Mouse (Mus musculus): ENCODE measurements at regions not wholly inside any gene's neighbourhood (a gene's known extent, or its start where the extent isn't known, plus 50 kb on each side); places are given as distances from the start of the nearest gene placed in this dataset.

DNA sequence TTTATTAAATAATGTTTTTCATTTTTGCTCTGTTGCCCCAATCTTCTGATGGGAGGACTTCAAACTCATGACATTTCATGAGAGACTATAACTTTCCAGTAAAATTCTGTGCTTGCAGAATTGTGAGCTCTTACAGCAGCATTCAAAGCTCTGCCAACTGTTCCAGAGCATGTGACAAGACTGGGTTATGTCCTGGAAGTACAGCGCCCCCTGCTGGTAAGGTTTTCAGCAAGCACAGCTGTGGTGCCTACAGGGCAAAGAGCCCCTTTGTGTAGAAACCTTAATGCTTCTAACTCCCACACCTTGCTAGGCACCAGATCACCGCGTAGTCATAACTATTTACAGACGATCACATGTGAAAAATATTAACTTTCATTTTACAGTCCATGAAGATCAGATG, 209.4 kb downstream of the Sec23a start:
- DNase-seq (ENCODE audit: low spot score) (peak; percentile 82), ATAC-seq (ENCODE audit: low FRiP score, low read depth) (peak; percentile 68; the same call in 1 of the 2 replicates)

More for the DNA sequence above, 209.4 kb downstream of the Sec23a start:
- TF ChIP-seq POLR2A (IDR thresholded peaks at IDR 0.05; ENCODE audit: borderline replicate concordance, extremely low read depth, insufficient read depth, insufficient read length): no peak
- Histone ChIP-seq H3K4me3 (replicated peaks; ENCODE audit: low read length) (no peak overlapping the region), H3K27me3 (ENCODE audit: control insufficient read depth, insufficient read depth, low read length) (no peaks in the 10 kb centered on the region), H3K27ac (replicated peaks; ENCODE audit: low read depth, low read length) (no peak overlapping the region), H3K4me2 (replicated peaks; ENCODE audit: low read depth, low read length, severe bottlenecking) (no peak overlapping the region), H3K36me3 (ENCODE audit: control insufficient read depth, insufficient read depth, low read length) (no peaks in the 10 kb centered on the region), H3K9me3 (ENCODE audit: control insufficient read depth, low read length) (no peaks in the 10 kb centered on the region), H3K4me1 (ENCODE audit: control insufficient read depth, insufficient read depth, low read length) (no peaks in the 10 kb centered on the region), H3K9ac (ENCODE audit: low read depth, low read length, severe bottlenecking) (no peak overlapping the region)
- WGBS: 27% methylated on average over 4 of the region's 4 CpGs

Data from limb, embryonic 14.5 days (tissue).